Mouse (Mus musculus): ENCODE results near the gene Phc2.
A peak's percentile ranks its signal among the peaks of the same experiment; 100 is the strongest.

The Phc2 gene

GRCm38 (mm10) chr4:128721061-128721648, 66.7 kb downstream of the Phc2 start:
- DNase-seq = no peak

- no peak for DNase-seq
Measured at GRCm38 (mm10) chr4:128721761-128722160, 67.3 kb downstream of the Phc2 start.

DNA sequence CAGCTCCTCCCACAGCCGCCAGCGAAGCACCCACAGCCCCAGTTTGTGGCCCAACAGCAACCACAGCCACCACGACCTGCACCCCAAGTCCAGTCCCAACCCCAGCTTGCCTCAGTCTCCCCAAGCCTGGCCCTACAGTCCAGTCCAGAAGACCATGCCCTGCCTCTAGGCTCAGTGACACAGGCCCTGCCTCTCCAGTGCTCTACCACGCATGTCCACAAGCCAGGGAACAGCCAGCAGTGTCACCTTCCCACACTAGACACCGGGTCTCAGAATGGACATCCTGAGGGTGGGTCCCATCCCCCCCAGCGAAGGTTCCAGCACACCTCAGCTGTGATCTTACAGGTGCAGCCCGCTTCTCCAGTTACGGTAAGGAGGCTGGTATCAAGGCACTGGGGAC, 68.4 kb downstream of the Phc2 start:
- DNase-seq = no peak

DNA sequence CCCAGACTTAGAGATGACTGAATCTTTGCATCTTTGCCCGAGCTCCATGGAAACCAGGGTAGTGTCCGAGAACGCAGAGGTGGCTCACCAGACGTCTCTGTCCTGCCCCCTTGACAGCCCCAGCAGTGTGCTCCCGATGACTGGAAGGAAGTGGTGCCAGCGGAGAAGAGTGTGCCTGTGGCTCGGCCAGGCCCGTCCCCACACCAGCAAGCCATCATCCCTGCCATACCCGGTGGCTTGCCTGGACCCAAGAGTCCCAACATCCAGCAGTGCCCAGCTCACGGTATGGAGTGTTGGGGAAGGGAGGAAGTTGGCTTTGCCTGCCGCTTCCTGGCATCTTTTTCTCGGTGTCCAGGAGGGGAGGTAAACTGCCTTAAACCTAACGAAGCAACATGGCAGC, 68.9 kb downstream of the Phc2 start:
- no peak for DNase-seq

DNA sequence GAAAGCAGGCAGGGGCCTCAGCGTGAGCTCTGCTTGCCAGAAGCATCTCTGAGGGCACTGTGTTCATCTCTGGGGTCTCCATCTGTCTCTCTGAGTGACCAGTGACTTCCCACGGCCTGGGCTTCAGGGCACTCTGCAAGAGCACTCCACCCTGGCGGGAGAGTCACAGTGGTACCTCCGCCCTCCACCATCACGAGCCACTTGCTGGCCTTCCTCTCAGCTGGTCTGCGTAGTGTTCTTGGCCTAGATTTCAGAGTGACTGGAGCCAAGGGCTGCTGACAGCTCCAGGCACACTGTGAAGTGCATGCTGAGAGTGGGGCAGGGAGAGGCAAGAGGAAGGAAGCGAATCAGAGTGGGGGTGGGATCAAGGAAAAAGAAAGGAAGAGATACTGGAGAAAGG, 69.6 kb downstream of the Phc2 start:
- DNase-seq = no peak

DNA sequence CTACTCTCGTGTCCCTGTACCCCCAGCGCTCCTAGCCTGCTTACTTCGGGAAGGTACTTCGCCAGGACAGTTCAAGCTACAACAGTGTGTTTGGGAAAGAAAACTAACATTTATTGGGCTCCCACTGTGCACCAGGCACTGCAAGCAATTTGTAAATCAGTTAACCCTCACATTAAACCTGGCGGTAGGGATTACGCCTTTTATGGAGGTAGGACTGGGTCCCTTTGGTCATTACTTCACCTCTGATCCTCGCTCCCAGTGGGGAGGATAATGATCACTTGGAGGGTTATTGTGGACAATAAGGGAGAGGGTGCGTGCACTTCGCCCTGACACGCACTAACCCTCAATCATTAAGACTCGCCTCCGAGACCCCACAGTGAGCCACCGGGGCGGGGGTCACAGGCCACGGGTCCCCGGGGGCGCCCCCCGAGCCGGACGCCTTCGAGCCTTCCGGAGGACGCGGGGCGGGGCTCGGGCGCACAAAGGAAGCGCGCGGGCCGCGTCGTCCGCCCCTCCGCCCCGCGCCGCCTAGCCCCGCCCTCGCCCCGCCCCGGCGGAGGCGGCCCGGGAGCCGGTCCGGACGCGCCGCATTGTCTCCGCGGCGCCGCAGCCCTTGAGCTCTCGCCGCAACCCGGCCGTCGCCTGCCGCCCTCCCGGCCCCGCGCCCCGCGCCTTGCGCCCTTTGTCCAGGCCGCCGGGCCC, 72.7 kb downstream of the Phc2 start:
- DNase-seq = peak; percentile 79 to 92

- peak in 1 of 2 experiments; percentile 43 for DNase-seq
Measured at GRCm38 (mm10) chr4:128727721-128728430, 73.4 kb downstream of the Phc2 start.

DNA sequence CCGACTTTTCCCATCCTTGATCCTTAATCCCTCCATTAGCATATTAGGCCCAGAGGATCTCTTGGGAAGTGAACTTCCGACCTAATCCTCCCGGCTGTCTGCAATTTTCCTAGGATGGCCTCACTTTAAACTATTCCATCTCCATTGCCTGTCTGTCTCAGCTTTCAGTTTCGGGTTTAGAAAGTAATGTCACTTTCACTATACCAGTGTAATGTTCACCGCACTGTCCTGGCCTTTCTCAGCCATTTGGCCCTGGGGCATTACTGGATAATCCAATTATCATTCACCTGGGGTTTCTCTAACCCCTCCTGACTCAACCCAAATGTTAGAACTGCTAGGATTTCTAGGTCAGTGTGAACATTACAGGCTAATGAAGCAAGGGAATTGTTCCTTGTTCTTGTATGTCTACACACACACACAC, 73.9 kb downstream of the Phc2 start:
- DNase-seq = no peak

- DNase-seq = no peak
Measured at GRCm38 (mm10) chr4:128729033-128729708, 74.7 kb downstream of the Phc2 start.

DNA sequence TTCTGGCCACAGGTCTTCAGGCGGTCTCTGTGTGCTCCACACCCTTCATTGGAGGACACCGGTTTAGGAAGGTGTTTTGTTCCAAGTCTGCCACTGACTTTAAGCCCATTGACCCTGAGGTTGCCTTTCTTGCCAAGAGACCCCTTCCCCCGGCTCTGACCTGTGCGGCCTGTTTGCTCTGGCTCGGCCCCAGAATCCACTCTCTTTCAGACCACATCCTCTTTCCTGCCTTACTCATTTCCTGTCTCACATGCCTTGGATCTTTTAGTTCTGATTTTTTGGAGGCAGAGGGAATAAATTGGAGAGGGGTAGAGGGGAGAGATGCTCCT, 75.2 kb downstream of the Phc2 start:
- no peak for DNase-seq

GRCm38 (mm10) chr4:128730271-128730670, 75.8 kb downstream of the Phc2 start:
- DNase-seq = no peak

GRCm38 (mm10) chr4:128732794-128733193, 78.3 kb downstream of the Phc2 start:
- DNase-seq = no peak

GRCm38 (mm10) chr4:128733496-128733895, 79.0 kb downstream of the Phc2 start:
- DNase-seq = peak; percentile 27 to 42

GRCm38 (mm10) chr4:128734217-128734616, 79.7 kb downstream of the Phc2 start:
- DNase-seq = peak in 1 of 2 experiments; percentile 32

DNA sequence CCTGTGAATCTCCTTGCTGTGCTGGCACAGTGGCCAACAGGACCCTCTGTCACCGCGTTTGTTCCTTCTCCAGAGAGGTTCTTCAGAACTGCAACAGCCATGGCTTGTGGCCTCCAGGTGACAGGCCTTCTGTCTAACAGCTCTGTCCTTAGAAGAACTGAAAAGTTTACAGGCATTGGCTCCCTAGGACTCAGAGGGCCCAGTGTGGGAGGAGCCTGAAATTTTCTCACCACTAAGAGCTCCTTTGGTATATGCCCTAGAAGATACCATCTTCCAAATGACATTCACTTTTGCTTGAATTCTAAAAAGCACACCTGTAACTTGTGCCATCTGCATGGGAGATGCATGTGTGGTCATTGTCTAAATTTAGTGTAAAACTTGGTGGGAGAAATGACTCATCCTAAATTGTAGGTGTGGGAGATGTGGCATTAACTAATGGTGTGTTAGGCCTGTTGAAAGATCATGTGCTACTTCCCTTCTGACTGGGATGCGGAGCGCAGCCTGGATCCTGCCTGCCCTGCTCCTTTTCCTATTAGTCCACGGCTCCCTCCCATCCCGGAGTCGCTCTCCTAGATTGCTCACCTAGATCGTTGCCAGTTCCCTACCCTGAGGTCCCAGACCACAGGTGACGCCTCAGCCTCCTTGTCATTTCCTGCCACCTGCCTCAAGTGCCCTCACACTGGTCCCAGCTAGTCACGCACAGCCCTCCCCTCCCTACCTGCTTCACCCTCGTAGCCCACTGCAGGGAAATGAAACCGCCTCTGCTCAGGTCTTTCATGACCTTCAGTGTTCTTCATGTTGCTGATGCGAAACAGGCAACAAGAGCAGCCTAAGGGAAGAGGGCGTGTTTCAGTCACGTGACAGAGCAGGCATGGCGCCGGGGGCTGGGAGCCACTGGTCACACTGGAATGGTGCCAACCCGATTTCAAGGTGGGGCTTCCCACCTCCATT, 80.5 kb downstream of the Phc2 start:
- peak; percentile 53 to 75 for DNase-seq

GRCm38 (mm10) chr4:128737137-128737589, 82.7 kb downstream of the Phc2 start:
- no peak for DNase-seq

- no peak for DNase-seq
Measured at GRCm38 (mm10) chr4:128737825-128738610, 83.5 kb downstream of the Phc2 start.

GRCm38 (mm10) chr4:128740878-128741277, 86.4 kb downstream of the Phc2 start:
- DNase-seq = no peak

DNA sequence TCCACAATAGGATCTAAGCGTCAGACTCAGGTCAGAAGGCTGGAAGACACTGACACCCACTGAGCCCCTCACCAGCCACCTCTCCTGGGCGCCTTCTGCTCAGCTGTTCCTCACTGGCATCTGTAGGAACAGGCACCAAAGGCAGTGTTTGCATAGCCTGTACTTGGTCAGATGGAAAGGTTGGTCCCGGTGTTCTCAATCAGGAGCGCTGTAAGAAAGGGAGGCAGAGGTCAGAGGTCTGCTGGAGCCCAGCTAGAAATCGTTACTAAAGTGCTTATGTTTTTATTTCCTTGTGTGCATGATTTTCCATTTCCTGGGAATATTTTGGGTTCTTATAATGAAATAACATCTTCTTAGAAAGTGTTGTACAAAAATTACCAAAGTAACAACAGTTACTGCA, 87.4 kb downstream of the Phc2 start:
- DNase-seq = no peak

DNA sequence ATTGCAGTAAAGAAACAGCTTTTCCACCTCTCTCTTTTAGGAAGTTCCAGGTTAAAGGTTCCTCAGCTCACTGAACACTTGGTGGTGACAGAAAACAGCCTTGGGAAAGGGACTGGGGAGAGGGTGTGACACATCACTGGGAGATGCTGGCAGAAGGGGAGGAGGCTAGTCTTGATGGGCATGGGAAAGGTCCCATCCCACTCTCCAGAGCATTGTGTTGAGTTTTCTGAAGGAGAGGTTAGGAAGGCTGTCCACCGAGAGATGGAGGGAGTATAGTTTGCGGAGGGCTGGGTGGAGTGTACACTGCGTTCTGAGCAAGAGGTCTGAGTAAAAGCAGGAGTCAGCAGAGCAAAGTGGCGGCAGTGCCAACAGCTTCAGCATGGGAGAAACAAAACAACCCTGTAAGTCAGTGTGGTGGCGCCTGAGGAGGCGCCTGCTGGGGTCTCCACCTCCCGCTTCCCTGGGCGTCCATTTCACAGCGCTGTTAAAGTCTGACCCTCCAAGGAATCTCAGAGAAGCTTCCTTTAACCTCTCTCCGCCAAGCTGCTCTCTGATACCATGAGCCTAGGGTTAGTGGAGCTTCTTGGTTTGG, 88.0 kb downstream of the Phc2 start:
- DNase-seq = no peak

DNA sequence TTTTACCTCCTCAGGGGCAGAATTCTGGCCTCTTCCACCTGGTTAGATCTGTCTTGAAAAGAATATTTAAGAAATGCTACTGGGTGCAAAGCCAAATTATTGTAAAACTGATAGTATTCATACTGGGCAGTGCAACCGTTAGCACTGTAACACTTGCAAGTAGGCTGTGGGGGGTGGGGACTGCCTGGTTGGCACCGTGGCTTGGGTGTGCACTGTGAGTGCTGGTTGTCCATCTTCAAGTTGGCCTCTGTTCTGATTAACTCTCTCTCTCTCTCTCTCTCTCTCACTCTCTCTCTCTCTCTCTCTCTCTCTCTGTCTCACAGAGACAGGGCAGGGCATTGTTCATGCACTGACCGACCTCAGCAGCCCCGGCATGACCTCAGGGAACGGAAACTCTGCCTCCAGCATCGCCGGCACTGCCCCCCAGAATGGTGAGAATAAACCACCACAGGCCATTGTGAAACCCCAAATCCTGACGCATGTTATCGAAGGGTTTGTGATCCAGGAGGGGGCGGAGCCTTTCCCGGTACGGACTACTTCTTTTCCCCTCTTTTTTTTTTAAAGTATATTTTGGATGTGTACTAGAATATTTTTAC, 88.6 kb downstream of the Phc2 start:
- DNase-seq = no peak
